Mouse (Mus musculus) CH12F3 (cell line): ENCODE data around the gene A230050P20Rik.

ENCODE experiments used
- in situ Hi-C: fragments of 300-500 bp; cut with MboI; formaldehyde crosslinking; loops from 2 replicates; pipeline ENCODE4 v1.14.3; 2020; ENCODE audit warnings: low sequenced_read_pairs

Gene A230050P20Rik

DNA sequence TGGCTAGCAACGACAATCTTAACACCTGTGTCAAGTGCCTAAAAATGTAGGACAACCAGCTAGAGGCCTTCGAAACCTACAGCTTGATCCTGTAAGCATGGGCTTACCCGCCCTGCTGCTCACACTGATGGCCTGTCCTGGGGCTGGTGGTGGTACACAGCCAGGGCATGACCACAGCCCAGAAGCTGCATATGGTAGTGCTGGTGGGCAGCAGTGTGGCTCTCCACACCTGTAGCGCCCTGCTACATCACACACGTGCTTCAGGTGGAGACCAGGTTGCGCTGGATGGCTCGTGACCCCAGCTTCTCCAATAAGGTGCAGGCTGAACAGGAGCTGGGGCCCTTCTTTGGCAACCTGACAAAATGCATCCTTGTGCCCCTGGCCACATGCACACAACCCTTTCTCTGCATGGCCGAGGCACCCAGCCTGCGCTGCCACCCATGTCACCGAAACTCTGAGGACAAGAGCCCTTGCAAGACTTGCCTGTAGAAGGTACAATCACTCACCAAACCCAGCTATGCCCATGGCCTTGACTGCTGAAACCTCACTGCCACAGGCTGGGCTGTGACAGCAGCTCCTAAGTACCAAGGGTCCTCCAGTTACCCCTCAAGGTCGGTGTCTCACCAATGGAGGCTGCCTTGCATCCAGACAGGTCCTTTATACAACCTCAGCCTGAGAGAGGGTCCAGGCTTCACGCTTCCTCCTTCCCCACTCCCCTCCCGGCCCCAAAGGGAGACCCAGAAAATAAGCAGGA, 25.3 kb downstream of the A230050P20Rik start:
- in situ Hi-C loops: no loop called here

DNA sequence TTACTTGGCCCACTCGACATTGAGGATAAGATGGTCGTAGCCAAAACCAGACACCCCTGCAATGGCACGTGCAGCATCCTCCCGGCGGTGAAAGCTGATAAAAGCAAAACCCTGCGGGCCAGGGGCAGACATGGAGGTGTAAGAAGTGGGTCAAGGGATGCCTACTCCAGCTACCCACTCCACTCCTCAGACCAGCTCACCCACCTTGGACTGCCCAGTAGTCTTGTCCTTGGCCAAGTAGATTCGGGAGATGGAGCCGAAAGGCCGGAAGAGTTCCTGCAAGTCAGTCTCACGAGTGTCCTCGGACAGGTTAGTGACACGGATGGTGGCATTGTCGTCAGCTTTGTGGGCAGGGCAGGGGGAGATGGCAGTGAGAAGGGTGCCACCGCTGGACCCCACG, 26.2 kb downstream of the A230050P20Rik start:
- in situ Hi-C loops: no loop called here

DNA sequence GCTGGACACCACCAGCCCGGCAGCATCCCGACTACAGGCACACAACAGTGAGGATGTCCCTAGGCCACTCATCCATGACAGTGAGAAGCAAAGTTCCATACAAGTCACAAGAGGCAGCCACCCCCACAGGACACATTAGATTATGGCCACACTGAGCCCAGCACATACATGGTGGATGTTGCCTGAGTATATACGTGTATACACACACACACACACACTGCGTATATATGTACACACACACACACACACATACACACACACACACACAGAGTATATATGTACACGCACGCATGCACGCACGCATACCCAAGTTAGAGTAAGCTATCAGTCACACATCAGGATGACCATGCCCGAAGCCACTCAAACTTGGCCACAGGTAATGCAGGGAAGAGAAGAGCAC, 26.9 kb downstream of the A230050P20Rik start:
- in situ Hi-C loops: no loop called here

DNA sequence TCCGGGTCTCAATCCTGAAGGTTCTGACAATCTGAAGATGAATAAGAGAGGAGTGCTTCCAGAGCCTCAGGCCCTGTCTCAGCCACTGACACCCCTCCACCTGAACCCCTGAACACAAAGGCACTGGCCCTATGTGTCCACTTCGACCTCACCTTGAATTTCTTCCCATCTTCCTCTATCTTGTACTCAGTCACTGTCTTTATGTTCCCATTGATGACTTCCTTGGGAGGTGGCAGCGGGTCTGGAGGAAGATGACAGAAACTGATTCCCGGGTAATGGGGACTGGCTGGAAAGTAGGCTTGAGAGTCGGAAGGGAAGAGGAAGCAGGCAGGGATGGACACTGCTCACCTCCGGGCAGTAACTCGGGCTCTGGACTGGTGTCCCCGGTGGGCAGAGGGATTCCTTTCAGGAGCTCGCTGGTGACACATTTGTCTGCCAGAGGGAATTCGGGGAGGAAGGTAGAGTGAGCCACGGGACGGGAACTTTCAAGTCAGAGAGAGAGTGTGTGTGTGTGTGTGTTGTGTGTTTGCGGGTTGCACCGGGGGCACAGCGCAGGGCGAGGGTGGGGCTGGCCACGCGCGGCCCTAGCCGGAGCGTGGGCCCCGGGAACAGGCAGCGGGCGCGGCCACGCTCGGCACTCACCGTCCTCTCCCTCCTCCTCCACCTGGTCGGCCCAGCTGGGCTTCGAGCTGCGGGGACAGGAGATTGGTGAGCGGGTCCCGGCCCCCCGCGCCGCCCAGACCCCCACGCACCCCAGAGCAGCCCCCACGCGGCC, 29.5 kb downstream of the A230050P20Rik start:
- in situ Hi-C loops: no loop called here

DNA sequence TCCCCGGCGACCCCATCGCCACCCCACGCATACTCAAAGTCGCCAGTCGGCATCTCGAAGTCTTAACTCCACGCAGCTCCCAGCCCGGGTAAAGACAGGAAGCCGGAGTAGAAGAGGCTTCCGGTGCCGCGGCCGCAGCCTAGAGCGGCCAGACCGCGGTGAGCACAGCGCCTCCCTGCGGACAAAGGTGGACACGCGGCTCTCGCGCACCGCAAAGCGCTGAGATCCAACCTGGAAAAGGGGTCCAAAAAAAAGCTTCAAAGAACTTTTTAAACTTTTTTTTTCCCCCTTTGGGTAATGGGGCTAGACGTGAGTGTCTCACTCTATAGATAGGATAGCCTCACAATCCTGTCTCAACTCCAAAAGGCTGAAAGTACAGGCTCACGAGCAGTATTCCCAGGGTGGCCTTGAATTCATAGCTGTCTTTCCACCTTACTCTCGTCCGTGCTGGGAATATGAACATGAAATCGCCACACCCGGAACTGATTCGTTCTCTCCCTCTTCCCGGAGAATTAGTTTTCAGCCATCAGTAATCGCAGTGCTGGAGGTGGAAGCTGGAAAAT, 30.1 kb downstream of the A230050P20Rik start, which contains the start of gene Eif3g:
Eif3g (minus strand) TSS at position 113 of the 563 bp plus-strand sequence.
- in situ Hi-C loops: no loop called here

DNA sequence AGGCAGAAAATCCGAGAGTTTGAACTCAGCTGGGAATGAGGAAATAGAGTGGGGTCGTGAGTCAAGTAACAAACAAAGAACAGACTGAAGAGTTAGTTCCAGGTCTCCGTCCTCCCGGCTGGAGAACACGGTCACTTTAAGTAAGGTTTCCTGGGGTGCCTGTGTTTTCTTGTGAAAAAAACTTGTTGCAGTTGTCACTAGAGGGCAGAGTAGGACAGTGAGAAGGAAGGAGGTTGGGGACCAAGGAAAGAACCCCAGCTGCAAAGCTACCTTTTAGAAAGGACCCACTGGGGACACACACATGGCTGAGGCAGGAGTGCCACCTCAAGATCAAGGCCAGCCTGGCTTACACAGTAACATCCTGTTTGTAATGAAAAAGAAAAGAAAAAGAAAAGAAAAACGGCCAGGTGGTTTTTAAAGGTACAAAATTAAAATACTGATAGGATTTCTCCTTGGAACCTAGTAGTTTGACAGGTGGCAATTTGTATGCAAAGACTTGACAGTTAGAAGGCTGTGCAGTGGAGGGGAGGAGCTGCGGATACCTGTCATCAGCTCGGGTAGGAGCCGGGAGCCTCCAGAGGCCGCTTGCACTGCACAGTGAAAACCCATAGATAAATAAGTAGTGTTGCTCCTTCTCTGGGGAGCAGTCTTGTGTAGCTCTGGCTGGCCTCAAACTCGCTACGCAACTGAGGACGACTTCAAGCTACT, 33.2 kb downstream of the A230050P20Rik start:
- in situ Hi-C loops: no loop called here

DNA sequence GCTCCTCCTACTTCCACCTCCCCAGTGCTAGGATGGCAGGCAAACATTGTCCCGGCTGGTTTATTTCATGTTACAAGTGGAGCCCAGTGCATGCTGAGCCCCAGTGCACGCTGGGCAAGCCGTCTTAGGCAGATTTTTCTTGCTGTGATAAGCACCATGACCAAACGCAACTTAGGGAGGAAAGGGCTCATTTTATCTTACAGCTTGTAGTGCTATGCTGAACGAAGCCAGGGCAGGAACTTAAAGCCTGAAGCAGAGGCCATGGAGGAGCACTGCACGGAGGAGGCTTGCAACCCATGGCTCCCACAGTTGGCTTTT, 33.7 kb downstream of the A230050P20Rik start:
- in situ Hi-C loops: no loop called here

DNA sequence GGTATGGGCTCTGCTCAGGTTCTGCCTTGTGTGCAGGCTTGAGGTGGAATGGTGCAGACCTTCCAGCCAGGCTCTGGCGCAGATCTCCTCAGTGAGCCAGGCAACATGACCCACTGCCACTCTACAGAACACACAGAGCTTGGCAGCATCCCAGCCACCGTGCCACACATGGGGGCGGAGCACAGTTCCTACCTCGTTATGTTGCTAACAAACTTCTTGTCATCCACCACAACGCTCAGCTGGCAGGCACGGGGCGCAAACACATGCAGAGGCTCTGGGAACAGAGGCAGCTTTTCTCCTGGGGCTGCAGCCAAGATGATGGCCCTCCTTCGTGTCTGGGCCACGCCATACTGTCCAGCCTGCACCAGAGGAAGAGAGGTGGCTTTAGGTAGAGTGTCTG, 41.5 kb downstream of the A230050P20Rik start:
- in situ Hi-C loops: loop anchor here (5.0 kb wide), 1 partner anchor 92 kb away; the partner anchor contains the start of gene Mrpl4

DNA sequence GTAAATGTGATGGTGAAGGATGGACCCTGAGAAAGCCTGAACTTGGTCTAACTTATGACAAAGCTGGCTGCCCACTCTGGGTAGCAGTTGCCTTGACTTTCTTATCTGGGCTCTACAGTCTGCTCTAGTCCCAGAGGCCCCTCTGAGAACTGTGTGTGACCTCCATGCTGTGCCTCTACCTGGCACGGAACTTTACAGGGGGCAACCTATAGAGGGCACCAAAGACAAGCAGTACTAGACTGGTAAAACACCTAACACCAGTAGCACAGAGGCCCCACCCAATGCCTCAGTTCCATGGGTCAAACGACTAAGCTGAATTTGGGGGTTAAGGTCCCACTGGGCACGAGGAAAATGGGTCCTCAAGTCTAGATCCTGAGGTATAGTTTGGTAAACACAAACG, 47.7 kb downstream of the A230050P20Rik start:
- in situ Hi-C loops: no loop called here

DNA sequence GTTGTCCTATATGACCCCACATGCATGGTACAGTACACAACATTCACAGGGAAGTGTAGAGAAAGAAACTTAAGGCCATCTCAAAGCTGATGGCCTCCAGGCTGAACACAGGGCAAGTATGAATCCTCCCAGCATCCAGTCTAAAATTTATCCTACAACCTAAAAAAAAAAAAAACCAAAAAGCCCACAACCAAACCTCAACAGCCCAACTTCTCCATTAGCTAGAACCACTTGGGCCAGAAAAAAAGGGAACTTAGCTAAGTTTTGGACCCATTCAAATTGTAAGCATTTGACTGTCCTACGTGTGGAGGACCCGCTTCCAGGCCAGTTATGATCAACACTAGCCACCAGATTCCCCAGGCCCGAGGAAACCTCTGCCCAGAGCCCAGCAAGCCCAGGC, 54.8 kb downstream of the A230050P20Rik start:
- in situ Hi-C loops: no loop called here
